Mouse (Mus musculus) Muller cell, postnatal 12 days (primary cell): ENCODE results near the gene Osbpl2.

Source experiments
- DNase-seq: peaks from one replicate; pipeline ENCODE4 v3.0.0-alpha.2; 2015; ENCODE audit errors: inconsistent ontology term

Osbpl2 gene

GRCm38 (mm10) chr2:180104659-180105377 lies 14.3 kb upstream of the Osbpl2 start:
- DNase-seq = no peak

GRCm38 (mm10) chr2:180105441-180106190 lies 13.5 kb upstream of the Osbpl2 start:
- DNase-seq = no peak

GRCm38 (mm10) chr2:180107081-180107480 lies 12.0 kb upstream of the Osbpl2 start:
- no peak for DNase-seq

GRCm38 (mm10) chr2:180108285-180108684 lies 10.8 kb upstream of the Osbpl2 start:
- DNase-seq = no peak

- peak; percentile 74 for DNase-seq
These were observed 4.9 kb upstream of the Osbpl2 start for GRCm38 (mm10) chr2:180113909-180114890.

GRCm38 (mm10) chr2:180115279-180115678 lies 3.8 kb upstream of the Osbpl2 start:
- peak; percentile 85 for DNase-seq

GRCm38 (mm10) chr2:180116081-180116493 lies 3.0 kb upstream of the Osbpl2 start:
- DNase-seq = no peak

GRCm38 (mm10) chr2:180116741-180117484 lies 2.2 kb upstream of the Osbpl2 start:
- DNase-seq = no peak

GRCm38 (mm10) chr2:180117485-180118194 lies 1.5 kb upstream of the Osbpl2 start:
- DNase-seq = peak; percentile 34

- DNase-seq = no peak
These were observed 559 bp downstream of the Osbpl2 start for GRCm38 (mm10) chr2:180119439-180120291.

GRCm38 (mm10) chr2:180120292-180120761 lies 1.2 kb downstream of the Osbpl2 start:
- no peak for DNase-seq

GRCm38 (mm10) chr2:180124192-180124591 lies 5.1 kb downstream of the Osbpl2 start:
- no peak for DNase-seq

- DNase-seq = peak; percentile 91
These were observed 7.1 kb downstream of the Osbpl2 start for GRCm38 (mm10) chr2:180126195-180126594.

GRCm38 (mm10) chr2:180127675-180128074 lies 8.6 kb downstream of the Osbpl2 start:
- DNase-seq = no peak

GRCm38 (mm10) chr2:180133231-180133630 lies 14.1 kb downstream of the Osbpl2 start:
- DNase-seq = no peak

GRCm38 (mm10) chr2:180133911-180134310 lies 14.8 kb downstream of the Osbpl2 start:
- DNase-seq = no peak

GRCm38 (mm10) chr2:180135414-180135813 lies 16.3 kb downstream of the Osbpl2 start:
- no peak for DNase-seq

GRCm38 (mm10) chr2:180146091-180146490 lies 27.0 kb downstream of the Osbpl2 start:
- DNase-seq = no peak

GRCm38 (mm10) chr2:180147379-180147778 lies 28.3 kb downstream of the Osbpl2 start:
- DNase-seq = no peak
